Mouse (Mus musculus) limb, embryonic 10.5 days (tissue): ENCODE measurements around the gene Elmo3. TPM values are rescaled to one million over a fixed set of nuclear protein-coding genes. Genes with fewer than 3 reads are reported as not detected.
A peak's percentile ranks its signal among the peaks of the same experiment; 100 is the strongest.

Experiments used
- DNase-seq: peaks from one replicate; pipeline ENCODE4 v3.0.0-alpha.2; 2017; ENCODE audit warnings: low spot score
- H3K27ac ChIP-seq: fragments of 300-500 bp; sonication (generic); 2 replicates; pipeline ENCODE4 v1.5.1; 2016; ENCODE audit warnings: mild to moderate bottlenecking
- H3K27me3 ChIP-seq: fragments of 300-500 bp; sonication (generic); 2 replicates; pipeline ENCODE4 v1.6.1; 2016; ENCODE audit warnings: low read depth, mild to moderate bottlenecking; ENCODE audit not compliant: poor library complexity, severe bottlenecking
- H3K36me3 ChIP-seq: fragments of 300-500 bp; sonication (generic); 2 replicates; pipeline ENCODE4 v1.6.1; 2016; ENCODE audit warnings: mild to moderate bottlenecking, moderate library complexity
- H3K4me1 ChIP-seq: fragments of 300-500 bp; sonication (generic); 2 replicates; pipeline ENCODE4 v1.6.1; 2016
- H3K4me3 ChIP-seq: fragments of 300-500 bp; sonication (generic); 2 replicates; pipeline ENCODE4 v1.5.1; 2016; ENCODE audit warnings: mild to moderate bottlenecking, moderate library complexity
- H3K9me3 ChIP-seq: fragments of 300-500 bp; sonication (generic); replicated peaks from 2 replicates; pipeline ENCODE4 v1.6.1; 2016; ENCODE audit warnings: mild to moderate bottlenecking
- WGBS: fragments of 180-500 bp; shearing (Covaris S2); methylation state at CpG from one replicate; pipeline ENCODE4 v1.1.7; 2016; 5-methylcytosine and 5-hydroxymethylcytosine counted together
- polyA plus RNA-seq: library from polyadenylated mRNA; unstranded; fragments of >200 nt; fragmentation: Nextera tagmentation; extraction: Ambion mirVana; gene quantifications from 2 replicates; pipeline ENCODE4 v1.2.1, GENCODE M21; 2016

The Elmo3 gene
- 1.9 and 2.7 TPM in 2 replicates for polyA plus RNA-seq

DNA sequence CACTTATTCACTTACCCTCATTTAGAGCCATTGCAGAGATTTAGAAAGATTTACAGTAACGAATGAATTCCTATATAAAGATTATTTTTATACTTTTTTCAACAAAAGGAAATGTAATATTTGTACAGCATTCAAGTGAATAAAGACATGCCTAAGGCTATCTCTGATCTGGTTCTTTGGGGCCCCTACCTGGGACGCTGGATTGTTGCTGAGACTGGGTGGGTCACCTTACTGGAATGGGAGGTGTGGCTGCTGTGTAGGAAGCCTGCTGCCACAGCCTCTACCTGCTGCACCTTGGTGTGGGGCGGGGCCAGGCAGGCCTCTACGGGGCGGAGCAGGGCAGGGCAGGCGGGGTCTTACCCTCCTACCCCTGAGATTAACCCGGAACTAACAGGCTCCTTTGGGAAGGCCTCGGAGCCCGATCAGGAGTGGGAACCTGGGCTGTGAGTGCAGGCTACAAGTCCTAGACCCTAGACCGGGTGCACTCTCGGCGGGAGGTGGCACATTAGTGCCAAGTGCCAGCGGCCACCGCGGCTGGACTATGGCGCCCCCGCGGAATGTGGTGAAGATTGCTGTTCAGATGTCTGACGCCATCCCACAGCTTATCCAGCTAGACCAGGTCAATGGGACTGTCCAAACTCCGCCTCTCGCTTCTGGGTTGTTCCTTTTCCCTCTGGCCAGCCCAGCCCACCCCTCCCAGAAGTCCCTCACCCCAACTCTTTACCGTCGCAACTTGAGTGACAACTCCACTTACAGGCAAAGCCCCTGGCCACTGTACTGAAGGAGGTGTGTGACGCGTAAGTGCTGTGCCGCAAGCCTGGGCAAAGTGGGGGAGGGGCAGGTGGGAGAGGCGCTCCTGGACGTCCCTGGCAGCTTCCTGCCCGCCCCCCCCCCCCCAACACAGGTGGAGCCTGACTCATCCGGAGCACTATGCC is at the start of gene Elmo3:
Gene Elmo3, plus strand, starts transcription at position 391 of the 935 bp plus-strand sequence.
- WGBS, result 5% methylated on average over 30 of the region's 30 CpGs
- Histone ChIP-seq H3K27ac (peak within 1 kb of the TSS; percentile 75), H3K27me3 (no peaks in the 10 kb centered on the region), H3K4me3 (peak within 1 kb of the TSS; percentile 47), H3K4me1 (peaks cover 23% of the 10 kb centered on the region), H3K9me3 (no peaks in the 10 kb centered on the region), H3K36me3 (peaks cover 86% of the 10 kb centered on the region)
- peak; percentile 70 for DNase-seq

DNA sequence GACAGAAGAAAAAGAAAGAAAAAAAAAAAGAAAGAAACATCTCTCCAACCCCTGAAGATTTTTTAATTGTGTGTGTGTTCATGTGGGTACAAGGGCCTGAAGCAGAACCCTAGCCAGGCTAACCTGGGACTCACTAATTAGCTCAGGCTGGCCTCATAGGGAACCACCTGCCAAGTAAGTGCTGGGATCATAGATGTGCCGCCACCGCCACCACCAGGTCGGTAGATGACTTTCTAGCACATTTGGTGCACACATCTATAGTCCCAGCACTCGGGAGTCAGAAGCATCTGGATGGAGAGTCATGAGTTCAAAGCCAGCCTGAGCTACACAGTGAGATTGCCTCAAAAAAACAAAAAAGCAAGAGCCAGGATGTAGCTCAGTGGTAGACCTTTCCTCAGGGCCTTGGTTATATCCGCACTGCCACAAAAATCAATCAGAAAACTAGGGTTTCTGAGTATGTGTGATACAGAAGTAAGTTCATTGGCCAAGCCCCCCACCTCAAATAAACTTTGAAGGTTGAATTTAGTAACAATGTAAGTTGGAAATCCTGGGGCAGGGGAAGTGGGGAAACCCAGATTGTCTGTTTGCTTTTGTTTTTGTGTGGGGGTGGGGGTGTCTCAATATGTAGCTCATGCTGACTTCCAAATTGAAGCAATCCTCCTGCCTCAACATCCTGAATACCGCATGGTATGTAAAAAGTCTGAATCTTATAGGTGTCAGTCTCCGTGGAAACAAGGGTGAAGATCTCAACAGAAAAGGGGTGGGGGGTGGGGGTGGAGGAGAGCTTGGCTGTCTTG is 47.9 kb upstream of the Elmo3 start:
- Histone ChIP-seq H3K36me3 (peaks cover 13% of the 10 kb centered on the region; the same call in 1 of the 2 replicates), H3K27ac (no peak overlapping the region), H3K27me3 (peaks cover 77% of the 10 kb centered on the region), H3K4me3 (no peak overlapping the region), H3K4me1 (peaks cover 41% of the 10 kb centered on the region), H3K9me3 (no peaks in the 10 kb centered on the region)
- DNase-seq, result no peak
- WGBS, result 68% methylated on average over 7 of the region's 7 CpGs

DNA sequence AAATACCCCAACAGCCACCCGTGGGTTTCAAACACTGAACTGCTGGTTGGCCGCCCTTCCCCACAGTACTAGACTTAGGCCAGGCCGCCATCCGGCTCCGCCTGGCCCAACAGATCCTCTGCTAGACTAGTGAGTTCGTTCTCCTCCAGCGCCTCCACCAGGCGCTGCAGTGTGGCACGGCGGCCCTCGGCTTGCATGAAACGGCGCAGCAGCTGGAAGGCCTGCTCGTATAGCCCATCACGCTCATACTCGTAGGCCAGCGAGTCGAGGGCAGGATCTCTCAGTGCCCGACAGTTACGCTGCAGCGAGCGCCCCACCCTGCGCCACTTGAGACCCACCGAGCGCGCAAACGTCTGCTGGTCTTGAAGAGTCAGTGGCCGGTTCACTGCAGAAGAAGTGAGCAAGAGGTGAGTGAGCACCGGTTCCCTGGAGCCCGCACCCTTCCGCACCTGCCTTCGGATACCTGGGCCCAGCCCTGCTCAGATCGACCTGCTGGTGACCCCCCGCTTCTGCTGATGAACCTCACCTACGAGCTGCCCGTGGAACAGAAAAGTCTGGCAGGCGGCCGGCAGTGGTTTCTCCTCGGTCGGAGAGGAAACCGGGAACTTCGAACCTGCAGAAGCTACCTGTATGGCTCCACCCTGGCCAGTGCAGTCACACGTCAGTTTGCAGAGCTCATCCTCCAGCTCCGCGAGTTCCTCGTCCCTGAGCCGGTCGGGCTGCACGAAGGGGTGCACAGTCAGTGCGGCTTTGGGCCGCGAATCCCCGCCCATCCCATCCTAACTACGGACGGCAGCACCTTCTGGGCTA is 46.3 kb upstream of the Elmo3 start:
- Histone ChIP-seq H3K27ac (0 out of 2 replicates have a peak overlapping the region, but pooled peaks have one; percentile 2), H3K4me3 (peak overlapping the region; percentile 50), H3K9me3 (no peaks in the 10 kb centered on the region), H3K4me1 (peaks cover 37% of the 10 kb centered on the region), H3K27me3 (peaks cover 93% of the 10 kb centered on the region), H3K36me3 (no peaks in the 10 kb centered on the region)
- WGBS, result 2% methylated on average over 55 of the region's 55 CpGs
- DNase-seq, result peak; percentile 67

DNA sequence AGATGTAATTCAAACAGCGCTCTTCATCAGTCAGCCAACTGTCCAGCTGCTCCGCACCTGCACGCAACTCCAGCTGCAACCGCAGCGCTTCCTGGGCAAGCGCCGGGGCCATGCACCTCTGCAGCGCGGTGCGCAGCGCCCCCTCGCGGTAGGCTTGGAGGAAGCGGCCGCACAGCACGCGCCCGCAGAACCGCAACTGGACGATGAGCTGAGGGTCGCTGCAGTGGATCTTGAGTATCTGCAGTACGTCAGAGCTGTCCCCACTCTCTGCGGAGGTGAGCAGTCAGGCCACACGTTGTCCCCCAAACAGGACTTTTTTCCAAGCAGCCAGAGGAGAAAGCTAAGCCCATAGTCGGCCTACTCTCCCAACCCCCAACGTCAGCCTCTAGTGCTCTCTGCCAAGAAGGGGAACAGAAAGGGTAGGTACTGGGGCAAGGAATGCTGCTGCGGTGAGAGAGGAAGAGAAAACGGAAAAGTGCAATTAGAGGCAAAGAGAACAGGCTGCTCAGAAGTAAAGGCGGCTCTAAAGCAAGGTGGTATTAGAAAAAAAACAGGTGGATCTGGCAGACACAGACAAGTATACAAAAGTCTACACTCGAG is 45.6 kb upstream of the Elmo3 start:
- WGBS, result 4% methylated on average over 30 of the region's 30 CpGs

DNA sequence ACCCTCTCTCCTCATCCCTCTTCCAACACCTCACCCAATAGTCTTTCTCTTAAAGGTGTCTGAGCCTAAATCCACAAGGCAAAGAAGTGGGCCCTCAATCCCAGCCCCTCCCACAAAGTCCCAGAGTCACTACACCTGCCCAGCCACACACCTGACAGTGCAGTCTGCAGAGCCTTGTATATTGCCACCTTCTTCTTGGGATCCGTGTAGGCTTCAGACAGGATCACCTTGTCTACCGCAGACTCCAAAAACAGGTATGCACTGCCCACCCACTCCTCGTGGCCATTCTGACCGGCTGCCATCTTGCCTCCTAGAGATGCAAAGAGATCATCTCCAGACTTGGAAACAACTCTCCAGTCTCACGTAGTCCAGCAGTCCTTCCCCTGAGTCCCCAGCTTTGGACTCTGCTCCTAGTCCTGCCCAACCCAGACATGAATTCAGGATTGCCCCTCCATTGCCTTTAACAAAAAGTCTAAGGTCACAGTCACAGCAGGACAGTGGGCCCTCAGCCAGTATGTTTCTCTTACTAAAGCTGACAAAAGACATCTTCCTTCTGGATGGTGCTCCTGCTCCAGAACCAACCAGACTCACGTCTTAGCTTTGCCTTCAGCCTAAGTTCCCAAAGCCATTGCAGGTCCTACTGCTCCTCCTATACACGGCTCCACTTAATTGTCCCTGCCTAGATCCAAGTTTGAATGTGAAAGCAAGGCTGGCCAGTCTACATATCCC is 44.9 kb upstream of the Elmo3 start:
- Histone ChIP-seq H3K36me3 (no peaks in the 10 kb centered on the region), H3K27ac (no peak overlapping the region), H3K9me3 (no peaks in the 10 kb centered on the region), H3K4me3 (no peak overlapping the region), H3K27me3 (peaks cover 100% of the 10 kb centered on the region), H3K4me1 (peaks cover 34% of the 10 kb centered on the region)
- WGBS, result 67% methylated on average over 7 of the region's 7 CpGs
- DNase-seq, result no peak

More for the DNA sequence above, 45.6 kb upstream of the Elmo3 start:
- Histone ChIP-seq H3K27me3 (peaks cover 100% of the 10 kb centered on the region), H3K4me3 (peak overlapping the region; percentile 50), H3K36me3 (no peaks in the 10 kb centered on the region), H3K4me1 (peaks cover 37% of the 10 kb centered on the region), H3K9me3 (no peaks in the 10 kb centered on the region), H3K27ac (no peak overlapping the region)
- peak; percentile 93 for DNase-seq

DNA sequence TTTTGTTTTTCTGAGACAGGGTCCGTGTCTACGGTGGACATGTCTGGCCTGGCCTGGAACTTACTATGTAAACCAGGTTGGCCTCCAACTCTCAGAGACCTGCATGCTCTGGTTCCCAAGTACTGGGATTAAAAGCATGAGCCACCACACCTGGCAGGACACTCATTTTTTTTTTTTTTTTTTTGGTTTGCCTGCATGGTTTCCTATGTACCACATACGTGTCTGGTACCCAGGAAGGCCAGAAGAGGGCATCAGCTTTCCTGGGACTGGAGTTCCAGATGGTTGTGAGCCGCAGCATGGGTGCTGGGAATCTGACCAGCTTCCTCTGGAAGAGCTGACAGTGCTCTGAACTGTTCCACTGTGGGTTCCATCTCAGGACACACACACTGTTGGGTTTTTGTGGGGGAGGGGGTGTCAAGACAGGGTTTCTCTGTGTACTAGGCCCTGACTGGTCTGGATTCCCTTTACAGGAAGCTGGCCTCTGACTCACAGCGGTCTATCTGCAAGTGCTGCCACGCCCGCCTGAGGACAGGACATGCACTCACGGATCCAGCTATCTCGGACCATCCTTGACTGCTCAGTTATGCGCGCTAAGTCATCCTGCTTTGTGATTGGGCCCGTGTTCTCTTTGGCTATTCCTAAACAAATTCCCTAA is 43.9 kb upstream of the Elmo3 start:
- 0 out of 2 replicates have a peak, but pooled peaks cover 2% of the 10 kb centered on the region for H3K9me3 ChIP-seq
- whole genome bisulfite sequencing, result 80% methylated on average over 12 of the region's 12 CpGs
- H3K36me3 ChIP-seq, result no peaks in the 10 kb centered on the region
- H3K4me3 ChIP-seq, result no peak overlapping the region
- H3K27ac ChIP-seq, result no peak overlapping the region
- H3K27me3 ChIP-seq, result peaks cover 100% of the 10 kb centered on the region
- peaks cover 32% of the 10 kb centered on the region for H3K4me1 ChIP-seq
- no peak for DNase-seq

DNA sequence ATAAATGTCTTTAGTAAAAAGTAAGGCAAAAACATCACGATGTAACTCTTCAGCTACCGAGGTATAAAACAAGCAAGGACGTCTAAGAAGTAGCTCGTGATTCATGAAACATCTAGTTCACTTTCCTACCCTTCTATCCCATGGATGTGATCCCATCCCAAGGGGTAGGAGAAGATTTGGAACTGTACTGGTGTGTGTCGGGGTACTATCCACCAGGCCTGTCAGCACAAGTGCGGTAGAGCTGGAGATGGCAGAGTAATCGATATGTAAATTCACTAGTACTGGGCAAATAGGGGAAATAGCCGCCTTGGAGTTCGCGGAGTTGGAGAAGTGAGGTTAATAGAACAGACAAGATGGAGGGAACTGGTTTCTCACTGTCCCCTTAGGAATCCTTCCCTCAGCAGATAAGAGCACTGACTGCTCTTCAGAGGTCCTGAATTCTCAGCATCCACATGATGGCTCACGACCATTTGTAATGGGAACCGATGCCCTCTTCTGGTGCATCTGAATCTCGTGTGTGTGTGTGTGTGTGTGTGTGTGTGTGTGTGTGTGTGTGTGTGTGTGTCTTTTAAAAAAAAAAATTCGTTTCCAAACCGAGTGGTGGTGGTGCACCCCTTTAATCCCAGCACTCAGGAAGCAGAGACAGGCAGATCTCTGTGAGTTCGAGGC is 42.0 kb upstream of the Elmo3 start:
- H3K27ac ChIP-seq, result no peak overlapping the region
- peak overlapping the region; percentile 71 for H3K4me3 ChIP-seq
- DNase-seq, result no peak
- peaks cover 49% of the 10 kb centered on the region for H3K4me1 ChIP-seq
- 0 out of 2 replicates have a peak, but pooled peaks cover 2% of the 10 kb centered on the region for H3K9me3 ChIP-seq
- WGBS, result 42% methylated on average over 16 of the region's 16 CpGs
- H3K27me3 ChIP-seq, result peaks cover 100% of the 10 kb centered on the region
- H3K36me3 ChIP-seq, result no peaks in the 10 kb centered on the region

DNA sequence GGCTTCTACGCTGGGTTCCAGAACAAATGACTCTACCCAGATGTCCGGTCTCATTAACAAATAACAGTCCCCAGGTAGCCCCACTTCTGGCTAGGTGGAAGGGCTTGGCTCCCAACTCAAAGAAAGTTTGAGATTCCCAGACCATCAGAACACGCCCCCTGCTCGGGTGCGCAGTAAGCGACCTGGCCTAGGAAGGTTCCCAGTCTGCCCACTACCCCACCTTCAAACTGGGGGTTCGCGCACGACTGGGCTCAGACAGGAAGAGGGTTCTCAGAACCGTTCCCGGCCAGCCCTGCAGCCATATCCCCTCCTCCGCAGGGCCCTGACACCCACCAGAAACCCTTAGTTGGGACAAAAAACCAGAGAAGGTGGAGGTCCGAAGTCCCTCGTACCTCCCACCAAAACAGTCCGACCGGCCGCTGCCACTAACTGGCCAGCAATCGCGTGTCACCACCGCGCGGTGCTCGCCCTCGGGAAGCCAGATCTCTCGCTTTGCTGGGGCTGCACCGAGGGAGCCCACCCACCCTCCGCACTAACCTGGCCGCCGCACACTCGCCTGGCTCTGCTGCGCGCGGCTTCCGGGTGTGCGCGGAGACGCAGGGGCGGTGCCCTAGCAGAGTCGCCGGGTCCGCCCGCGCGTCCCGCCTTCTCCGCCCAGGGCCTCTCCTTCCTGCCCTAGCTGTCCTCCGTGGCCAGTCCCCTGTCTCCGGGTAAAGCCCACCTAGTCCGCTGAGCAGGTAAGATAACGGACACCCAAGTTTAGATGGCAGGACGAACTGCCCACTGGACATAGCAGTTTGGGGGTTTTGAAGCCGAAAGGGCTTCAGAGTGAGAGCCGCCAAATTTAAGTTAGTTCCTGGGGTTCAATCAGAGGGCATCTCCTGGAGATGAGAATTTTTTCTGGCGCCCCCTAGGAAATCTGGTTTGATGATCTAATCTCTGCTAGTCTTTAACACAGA is 41.1 kb upstream of the Elmo3 start, which contains the start of the genes Tradd and Fbxl8:
Gene Tradd, minus strand, starts transcription at position 586 of the 959 bp plus-strand sequence.
Gene Fbxl8, plus strand, starts transcription at position 625 of the 959 bp plus-strand sequence.
- H3K27ac ChIP-seq, result peak within 1 kb of the TSS; percentile 59; the same call in 1 of the 2 replicates
- WGBS, result under 1% methylated on average over 54 of the region's 54 CpGs
- peaks cover 49% of the 10 kb centered on the region for H3K4me1 ChIP-seq
- peak within 1 kb of the TSS; percentile 71 for H3K4me3 ChIP-seq
- H3K36me3 ChIP-seq, result no peaks in the 10 kb centered on the region
- 0 out of 2 replicates have a peak, but pooled peaks cover 2% of the 10 kb centered on the region for H3K9me3 ChIP-seq
- DNase-seq, result peak; percentile 81
- peaks cover 100% of the 10 kb centered on the region for H3K27me3 ChIP-seq

DNA sequence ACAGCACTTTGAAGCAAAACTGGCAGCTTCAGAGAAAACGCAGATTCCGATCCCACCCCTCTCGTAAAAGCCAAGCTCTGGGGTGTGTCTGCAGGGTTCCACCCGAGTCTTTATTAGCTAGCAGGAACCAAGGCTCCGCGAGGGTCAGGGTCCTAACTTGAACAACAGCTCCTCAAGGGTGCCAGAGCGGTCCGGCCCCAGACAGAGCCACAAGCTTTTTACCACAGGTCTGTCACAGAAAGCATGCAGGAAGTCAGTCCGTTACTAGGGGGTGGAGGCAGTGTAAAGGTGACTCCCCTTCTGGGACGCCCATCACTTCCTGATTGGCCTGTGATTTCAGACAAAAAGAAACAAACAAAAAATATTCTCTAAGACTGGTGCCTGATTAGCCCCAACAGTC is 40.3 kb upstream of the Elmo3 start:
- Histone ChIP-seq H3K27me3 (peaks cover 100% of the 10 kb centered on the region), H3K4me3 (peak overlapping the region; percentile 71), H3K9me3 (0 out of 2 replicates have a peak, but pooled peaks cover 2% of the 10 kb centered on the region), H3K4me1 (peaks cover 50% of the 10 kb centered on the region), H3K36me3 (no peaks in the 10 kb centered on the region), H3K27ac (no peak overlapping the region)
- 17% methylated on average over 10 of the region's 10 CpGs for WGBS
- no peak for DNase-seq

DNA sequence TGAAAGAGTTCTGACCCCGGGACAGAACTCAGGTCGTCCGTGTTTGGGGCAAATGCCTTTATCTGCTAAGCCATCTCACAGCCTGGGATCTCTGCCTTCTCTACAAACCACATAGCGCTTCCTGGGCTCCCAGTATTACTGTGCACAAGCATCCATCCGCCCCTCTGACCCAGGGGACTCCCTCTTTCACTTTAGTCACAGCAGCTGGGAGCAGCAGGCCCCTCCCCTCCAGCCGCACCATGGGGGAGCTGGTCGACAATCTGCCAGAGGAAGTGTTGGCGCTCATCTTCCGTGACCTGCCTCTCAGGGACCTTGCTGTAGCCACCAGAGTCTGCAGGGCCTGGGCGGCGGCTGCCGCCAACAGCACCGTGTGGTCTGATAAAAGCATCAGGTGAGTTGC is 38.6 kb upstream of the Elmo3 start:
- no peak overlapping the region for H3K27ac ChIP-seq
- H3K4me3 ChIP-seq, result peak overlapping the region; percentile 6; the same call in 1 of the 2 replicates
- 7% methylated on average over 13 of the region's 13 CpGs for WGBS
- 0 out of 2 replicates have a peak, but pooled peaks cover 2% of the 10 kb centered on the region for H3K9me3 ChIP-seq
- peaks cover 100% of the 10 kb centered on the region for H3K27me3 ChIP-seq
- H3K36me3 ChIP-seq, result no peaks in the 10 kb centered on the region
- DNase-seq, result no peak
- peaks cover 58% of the 10 kb centered on the region for H3K4me1 ChIP-seq
